Mouse (Mus musculus) gastrocnemius, adult 18-20 months (tissue): ENCODE data around the gene Ttc30a2. TPM values are rescaled to one million over a fixed set of nuclear protein-coding genes. Genes with fewer than 3 reads are reported as not detected.

ENCODE experiments used
- DNase-seq: peaks from one replicate; pipeline ENCODE4 v3.0.0; 2021; ENCODE audit warnings: low spot score
- total RNA-seq, 2 experiments: library from RNA; stranded (reverse); gene quantifications; 2 replicates each; pipeline ENCODE4 v1.2.3; 2021

The Ttc30a2 gene
- total RNA-seq, 2 experiments from 2014 or later = 0.19 to 0.23 TPM

GRCm38 (mm10) chr2:75929786-75930444 lies 48.1 kb downstream of the Ttc30a2 start:
- no peak for DNase-seq

- no peak for DNase-seq
These were observed 48.8 kb downstream of the Ttc30a2 start for GRCm38 (mm10) chr2:75929141-75929540.

- no peak for DNase-seq
These were observed 50.0 kb downstream of the Ttc30a2 start for GRCm38 (mm10) chr2:75928011-75928410.

GRCm38 (mm10) chr2:75926061-75926460 lies 51.9 kb downstream of the Ttc30a2 start:
- DNase-seq = no peak

Other genes with a start within 250 kb of the Ttc30a2 start
- gene Agps, start 146.0 kb downstream of the Ttc30a2 start, total RNA-seq = 10 to 100 TPM; 20.8 to 21.4 TPM
- gene Ttc30b, start 39.6 kb downstream of the Ttc30a2 start, total RNA-seq = 1 to 10 TPM; 2.2 to 2.3 TPM
- gene Ttc30a1, start 3.8 kb upstream of the Ttc30a2 start, total RNA-seq = 1 to 10 TPM; 1.4 to 1.5 TPM